Mouse (Mus musculus): ENCODE measurements around the gene Emilin3. TPM values are rescaled to one million over a fixed set of nuclear protein-coding genes. Genes with fewer than 3 reads are reported as not detected.

Gene Emilin3
- polyA plus RNA-seq, 1 experiment from 2014 or later, result 11.5 TPM

- no peak overlapping the region for H3K9ac ChIP-seq (replicated peaks; ENCODE audit: low read length)
- no peaks in the 10 kb centered on the region for H3K9me3 ChIP-seq (ENCODE audit: low read length)
- H3K36me3 ChIP-seq (ENCODE audit: insufficient read depth, low read length), result no peaks in the 10 kb centered on the region
- H3K27ac ChIP-seq (ENCODE audit: low read length), result no peak overlapping the region
- H3K4me1 ChIP-seq (ENCODE audit: insufficient read depth, low read length), result no peaks in the 10 kb centered on the region
- no peaks in the 10 kb centered on the region for H3K27me3 ChIP-seq (ENCODE audit: insufficient read depth, low read length)
- WGBS, result 89% methylated on average over 1 of the region's 1 CpGs
- H3K4me2 ChIP-seq (replicated peaks; ENCODE audit: low read depth, low read length), result no peak overlapping the region
- H3K4me3 ChIP-seq (ENCODE audit: low read length), result no peak overlapping the region
- ATAC-seq (ENCODE audit: low FRiP score, low TSS enrichment), result no peak
Observed at GRCm38 (mm10) chr2:160864112-160864511, 48.0 kb downstream of the Emilin3 start.

- no peak for ATAC-seq (ENCODE audit: low FRiP score, low TSS enrichment)
- 78% methylated on average over 1 of the region's 1 CpGs for WGBS
Observed at GRCm38 (mm10) chr2:160860363-160860762, 51.8 kb downstream of the Emilin3 start.

More at GRCm38 (mm10) chr2:160860363-160860762, 51.8 kb downstream of the Emilin3 start:
- no peak overlapping the region for H3K27ac ChIP-seq (ENCODE audit: low read length)
- no peaks in the 10 kb centered on the region for H3K9me3 ChIP-seq (ENCODE audit: low read length)
- no peaks in the 10 kb centered on the region for H3K36me3 ChIP-seq (ENCODE audit: insufficient read depth, low read length)
- H3K9ac ChIP-seq (replicated peaks; ENCODE audit: low read length), result no peak overlapping the region
- no peak overlapping the region for H3K4me2 ChIP-seq (replicated peaks; ENCODE audit: low read depth, low read length)
- H3K27me3 ChIP-seq (ENCODE audit: insufficient read depth, low read length), result no peaks in the 10 kb centered on the region
- no peak overlapping the region for H3K4me3 ChIP-seq (ENCODE audit: low read length)
- no peaks in the 10 kb centered on the region for H3K4me1 ChIP-seq (ENCODE audit: insufficient read depth, low read length)

Other genes with a start within 250 kb of the Emilin3 start
- gene Plcg1, start 181.0 kb downstream of the Emilin3 start, polyA plus RNA-seq (2015; fragmentation: Nextera tagmentation; extraction: Ambion mirVana), result 49.9 and 50.6 TPM in 2 replicates
- gene Zhx3, start 39.3 kb downstream of the Emilin3 start, polyA plus RNA-seq (2015; fragmentation: Nextera tagmentation; extraction: Ambion mirVana), result 15.6 and 17.0 TPM in 2 replicates
- 3.5 and 3.7 TPM in 2 replicates for gene Lpin3, start 31.7 kb downstream of the Emilin3 start, polyA plus RNA-seq (2015; fragmentation: Nextera tagmentation; extraction: Ambion mirVana)
- gene Chd6, start 196.7 kb upstream of the Emilin3 start, polyA plus RNA-seq (2015; fragmentation: Nextera tagmentation; extraction: Ambion mirVana), result 30.1 and 35.6 TPM in 2 replicates

Measured in kidney, embryonic 16.5 days (tissue).